Mouse (Mus musculus) adrenal gland, postnatal 36 days (tissue): ENCODE results near the gene Hoxd3. TPM values are rescaled to one million over a fixed set of nuclear protein-coding genes. Genes with fewer than 3 reads are reported as not detected.

Experiments used
- DNase-seq, 2 experiments: peaks; one replicate each; pipeline ENCODE4 v3.0.0; 2021; ENCODE audit warnings: mixed read lengths in 1 of 2
- total RNA-seq, 2 experiments: library from RNA; stranded (reverse); gene quantifications; 2 replicates each; pipeline ENCODE4 v1.2.3; 2021

Gene Hoxd3
- total RNA-seq, 2 experiments from 2014 or later: 0.17 to 0.36 TPM

DNA sequence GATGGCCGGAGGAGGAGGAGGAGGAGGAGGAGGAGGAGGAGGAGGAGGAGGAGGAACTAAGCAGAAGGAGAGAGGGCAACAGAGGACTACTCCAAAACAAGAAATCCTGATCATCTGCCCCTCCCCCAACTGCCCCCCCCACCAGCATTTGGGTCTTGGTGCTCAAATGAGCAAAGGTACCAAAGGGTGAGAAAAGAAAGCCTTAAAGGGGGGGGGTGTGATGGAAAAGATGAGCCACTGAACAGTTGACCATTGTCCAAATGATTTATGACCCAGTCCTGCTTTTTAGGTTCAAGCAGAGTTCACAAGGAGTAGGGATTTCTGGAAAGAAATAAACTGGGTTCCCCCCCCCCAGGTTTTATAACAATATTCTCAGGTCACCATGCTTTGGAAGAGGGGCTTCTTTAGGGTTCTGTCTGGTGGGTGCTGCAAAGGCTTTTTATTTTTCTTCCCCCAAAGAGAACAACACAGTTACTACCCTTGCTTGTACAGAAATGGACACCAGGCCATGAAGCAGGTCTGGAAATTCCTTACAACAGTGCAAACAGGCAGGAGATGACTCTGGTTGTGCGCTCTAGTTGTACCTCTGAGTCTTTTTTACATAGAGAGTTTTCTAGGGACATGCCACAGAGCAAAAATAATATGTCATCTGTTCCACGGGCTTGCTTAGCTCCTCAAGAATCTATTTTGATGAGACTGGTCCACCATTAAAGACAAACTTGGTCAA lies 29.7 kb downstream of the Hoxd3 start:
- DNase-seq: no peak

DNA sequence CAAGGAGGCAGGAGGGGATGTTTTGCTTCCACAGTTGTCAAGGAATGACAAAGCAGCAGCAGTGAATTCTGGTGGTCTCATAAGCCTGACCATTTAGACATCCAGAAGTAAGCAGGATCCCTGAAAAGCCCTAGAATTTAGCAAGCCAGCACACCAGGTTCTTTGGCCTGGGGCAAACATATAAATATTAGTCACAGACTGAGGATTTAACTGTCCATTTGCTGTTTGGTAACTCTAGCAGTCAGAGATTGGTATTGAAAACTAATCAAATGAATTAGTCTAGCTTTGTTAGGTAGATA lies 30.2 kb downstream of the Hoxd3 start:
- no peak for DNase-seq

DNA sequence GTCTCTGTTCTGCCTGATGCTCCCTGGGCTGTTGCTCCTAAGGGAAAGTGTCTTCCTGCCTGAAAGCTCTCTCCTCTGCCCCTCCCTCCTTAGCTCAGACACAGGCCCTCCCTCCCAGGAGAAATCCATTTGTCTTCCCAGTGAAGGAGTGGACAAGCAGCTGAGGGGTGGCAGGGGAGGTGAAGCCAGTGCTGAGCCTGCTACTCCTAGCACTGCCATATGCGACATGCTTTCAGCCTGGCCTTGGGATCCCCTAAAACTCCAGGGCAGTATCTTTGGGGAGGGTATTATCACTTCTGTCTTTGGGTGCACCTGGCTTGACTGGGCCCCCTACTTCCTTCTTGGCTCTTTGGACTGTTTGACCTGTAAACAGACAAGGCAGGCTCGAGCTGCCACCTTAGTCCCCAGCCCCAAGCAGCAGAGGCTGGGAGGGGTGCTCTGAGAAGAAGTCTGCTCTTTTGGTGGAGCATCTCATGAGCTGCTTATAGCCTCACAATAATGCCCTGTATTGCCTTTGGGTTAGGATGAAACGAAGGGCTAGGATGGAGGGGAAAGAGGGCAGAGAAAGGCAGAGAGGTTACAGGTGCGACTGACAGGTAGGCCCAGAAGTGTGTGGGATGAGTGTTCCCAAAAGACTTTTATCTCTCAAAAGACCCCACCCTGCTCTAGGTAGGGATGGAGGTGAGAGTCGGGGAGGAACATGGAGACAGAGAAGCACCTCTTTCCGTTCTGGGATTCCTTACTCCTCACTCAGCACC lies 34.0 kb downstream of the Hoxd3 start:
- no peak for DNase-seq

DNA sequence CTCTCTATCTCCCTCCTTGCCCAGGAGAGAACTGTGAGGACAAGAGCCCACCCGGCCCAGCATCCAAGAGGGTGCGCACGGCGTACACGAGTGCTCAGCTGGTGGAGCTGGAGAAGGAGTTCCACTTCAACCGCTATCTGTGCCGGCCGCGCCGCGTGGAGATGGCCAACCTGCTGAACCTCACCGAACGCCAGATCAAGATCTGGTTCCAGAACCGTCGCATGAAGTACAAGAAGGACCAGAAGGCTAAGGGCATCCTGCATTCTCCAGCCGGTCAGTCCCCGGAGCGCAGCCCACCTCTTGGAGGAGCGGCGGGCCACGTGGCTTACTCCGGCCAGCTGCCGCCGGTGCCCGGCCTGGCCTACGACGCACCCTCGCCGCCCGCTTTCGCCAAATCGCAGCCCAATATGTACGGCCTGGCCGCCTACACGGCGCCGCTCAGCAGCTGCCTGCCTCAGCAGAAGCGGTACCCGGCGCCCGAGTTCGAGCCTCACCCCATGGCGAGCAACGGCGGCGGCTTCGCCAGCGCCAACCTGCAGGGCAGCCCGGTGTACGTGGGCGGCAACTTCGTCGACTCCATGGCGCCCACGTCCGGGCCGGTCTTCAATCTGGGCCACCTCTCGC lies 34.7 kb downstream of the Hoxd3 start:
- no peak for DNase-seq

DNA sequence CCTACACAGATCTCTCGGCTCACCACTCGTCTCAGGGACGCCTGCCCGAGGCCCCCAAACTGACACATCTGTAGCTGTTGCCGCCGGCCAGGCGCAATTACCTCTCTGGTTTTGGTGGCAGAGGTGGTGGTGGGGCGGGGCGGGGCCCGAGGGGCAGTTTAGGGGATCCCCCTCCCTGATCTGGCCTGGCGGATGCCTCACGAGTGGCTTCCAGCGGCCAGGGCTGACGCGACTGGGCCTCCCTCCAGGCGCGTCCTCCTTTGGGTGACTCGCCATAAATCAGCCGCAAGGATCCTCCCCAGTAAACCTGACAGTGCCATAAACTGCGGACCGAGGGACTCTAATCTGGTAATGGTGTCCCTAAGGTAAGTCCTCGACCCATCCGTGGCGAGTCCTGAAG lies 35.3 kb downstream of the Hoxd3 start:
- DNase-seq: peak in 1 of 2 experiments; percentile 43

DNA sequence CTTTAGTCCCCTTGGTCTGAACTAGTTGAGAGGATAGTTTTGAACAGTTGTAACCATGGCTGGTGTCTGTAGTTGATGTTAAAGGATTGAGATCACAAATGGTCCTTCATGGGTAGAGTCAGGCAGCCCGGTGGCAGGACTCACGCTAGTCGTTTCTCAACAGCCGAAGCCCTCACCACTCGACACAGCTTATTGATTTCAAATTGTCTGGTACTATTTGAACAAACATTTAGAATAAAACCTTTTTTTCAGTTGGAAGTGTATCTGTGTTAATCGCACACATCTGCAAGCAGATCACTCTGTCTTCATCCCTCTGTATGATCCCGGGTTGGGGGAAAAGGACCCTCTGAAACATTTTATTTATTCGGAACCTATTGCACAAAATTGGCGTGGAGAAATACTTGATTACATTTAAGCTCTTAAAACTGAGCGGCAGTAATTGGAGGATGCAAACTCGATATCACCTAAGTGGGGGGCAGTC lies 36.0 kb downstream of the Hoxd3 start:
- no peak for DNase-seq

DNA sequence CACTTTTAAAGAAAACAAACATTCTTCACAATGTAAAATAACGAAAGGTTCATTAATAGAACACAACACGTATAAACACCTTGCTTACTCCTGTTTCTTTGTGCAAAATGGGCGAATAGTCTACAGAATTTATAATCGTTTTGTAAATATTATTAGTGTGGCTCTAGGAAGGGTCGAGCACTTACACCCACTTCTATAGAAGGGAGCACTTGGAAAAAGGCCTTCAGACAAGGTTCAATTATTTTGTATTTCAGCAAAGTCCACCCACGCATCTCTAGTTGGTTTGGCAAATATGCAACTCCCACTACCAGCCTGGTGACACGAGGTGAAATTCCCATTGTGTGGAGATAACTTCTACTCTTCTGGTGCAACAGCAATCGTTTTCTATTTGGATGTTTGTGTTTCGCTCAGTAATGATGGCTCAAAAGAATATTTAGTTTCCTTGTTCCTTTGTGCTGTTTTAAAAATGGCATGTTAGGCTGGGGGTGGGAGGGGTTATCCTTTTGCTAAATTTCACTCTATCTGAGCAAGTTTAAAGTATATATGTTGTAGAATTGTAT lies 36.8 kb downstream of the Hoxd3 start:
- no peak for DNase-seq

DNA sequence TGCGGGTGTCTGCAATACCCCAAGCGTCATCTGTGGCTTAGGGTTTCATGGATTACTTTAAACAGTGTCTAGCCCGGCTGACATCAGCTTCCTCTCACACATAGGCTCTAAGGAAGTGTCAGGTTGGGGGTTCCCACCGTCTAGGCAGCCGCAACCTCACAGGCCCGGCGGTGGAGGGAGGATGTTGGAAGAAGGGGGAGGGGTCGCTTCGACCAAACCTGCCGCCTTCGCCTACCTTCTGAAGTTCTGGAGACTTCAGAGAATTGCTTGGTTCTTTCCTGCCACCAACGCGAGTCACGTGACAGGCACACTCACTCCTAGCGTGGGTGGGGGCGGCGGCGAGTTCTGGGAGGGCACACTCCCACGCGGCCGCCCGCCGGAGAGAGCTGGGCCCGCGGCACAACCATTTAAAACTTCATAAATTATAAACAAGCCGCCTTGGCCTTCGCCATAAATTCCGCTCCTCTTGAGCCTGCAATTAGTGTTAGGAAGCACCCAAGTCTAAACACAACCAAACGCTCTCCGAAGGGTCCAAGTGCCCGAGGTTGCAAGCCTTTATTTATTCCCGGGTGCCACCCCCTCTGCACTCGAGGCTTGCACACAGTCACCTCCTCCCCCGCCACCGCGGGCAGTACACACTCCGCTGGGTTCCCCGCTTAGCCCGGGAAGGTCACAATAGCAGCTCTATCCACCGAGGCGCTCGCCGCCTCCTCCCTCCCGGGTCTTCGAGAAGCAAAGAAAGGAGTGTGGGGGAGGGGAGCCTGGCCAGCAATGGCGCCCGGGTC lies 37.8 kb downstream of the Hoxd3 start:
- peak; percentile 48 to 56 for DNase-seq

DNA sequence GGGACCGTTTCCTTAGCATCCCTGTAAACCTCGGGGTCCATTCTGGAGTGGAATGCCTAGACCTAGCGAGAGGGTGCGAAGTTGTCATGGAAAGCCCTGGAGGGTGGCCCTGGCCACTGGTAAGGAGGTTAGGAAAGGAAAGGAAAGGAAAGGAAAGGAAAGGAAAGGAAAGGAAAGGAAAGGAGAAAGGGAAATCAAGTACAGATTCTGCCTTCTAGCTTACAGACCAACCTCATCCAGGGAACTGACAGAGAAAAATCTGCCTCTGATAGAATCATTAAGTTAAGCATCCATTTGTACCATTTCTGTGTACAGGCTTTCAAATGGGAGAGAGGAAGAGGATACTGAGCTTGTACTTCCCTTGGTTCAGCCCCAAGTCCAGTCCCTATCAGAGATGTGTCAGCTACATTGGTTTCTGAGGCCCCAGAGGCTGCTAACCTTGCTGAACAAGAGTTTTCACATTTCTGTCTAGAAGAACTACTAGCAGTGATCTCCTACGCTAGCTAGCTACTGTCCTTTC lies 39.1 kb downstream of the Hoxd3 start:
- DNase-seq: no peak

DNA sequence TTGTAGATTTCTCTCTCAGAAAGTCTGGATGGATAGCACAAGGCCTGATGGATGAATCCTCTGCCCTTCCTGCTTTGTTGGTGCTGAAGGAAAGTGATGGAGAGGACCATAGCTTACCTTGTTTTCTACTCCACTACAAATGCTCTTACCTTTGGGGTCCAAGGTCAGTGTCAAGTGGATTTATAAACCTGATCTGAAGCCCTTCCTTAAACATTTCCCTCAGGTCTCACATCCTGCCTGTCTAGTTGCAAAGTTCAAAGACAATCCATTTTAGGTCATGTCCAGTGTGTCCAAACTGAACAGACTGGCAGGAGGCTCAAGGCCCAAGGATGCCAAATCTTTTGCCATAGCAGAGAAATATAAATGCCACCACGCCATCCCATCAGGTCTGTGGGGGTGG lies 40.1 kb downstream of the Hoxd3 start:
- DNase-seq: no peak

DNA sequence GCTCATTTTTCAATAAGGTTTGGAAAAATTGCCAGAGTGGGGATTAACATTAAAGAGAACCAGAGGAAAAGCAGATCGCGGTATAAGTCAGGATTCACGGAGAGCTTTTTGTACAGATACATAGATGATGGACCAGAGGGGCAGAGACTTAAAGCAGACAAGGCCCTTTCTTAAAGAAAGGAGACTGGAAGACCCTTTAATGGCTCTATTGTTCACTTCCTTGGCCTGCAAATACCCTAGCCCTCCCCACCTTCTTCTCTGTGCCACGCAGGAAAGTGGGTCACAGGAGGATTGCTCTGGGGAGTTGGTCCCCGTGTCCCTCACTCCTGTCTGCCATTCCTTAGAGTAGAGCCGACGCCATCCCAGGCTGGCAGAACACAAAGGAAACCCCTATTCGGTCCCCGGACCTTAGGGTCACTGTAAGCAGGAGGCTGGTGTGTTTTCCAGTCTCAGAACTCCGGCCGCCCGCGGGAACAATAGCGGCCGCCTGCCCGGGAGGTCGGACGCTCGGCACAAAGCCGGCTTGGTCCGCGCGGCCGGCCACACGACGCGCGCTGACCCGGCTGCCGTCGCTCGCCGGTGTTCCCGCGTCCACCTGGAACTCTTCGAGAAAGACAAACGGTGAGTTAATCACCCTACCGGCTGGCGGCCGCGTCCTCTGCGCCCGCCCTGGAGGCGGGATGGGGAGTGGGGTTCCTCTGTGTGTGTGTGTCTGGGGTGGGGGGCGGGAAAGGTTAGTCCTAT lies 40.9 kb downstream of the Hoxd3 start:
- DNase-seq: no peak

DNA sequence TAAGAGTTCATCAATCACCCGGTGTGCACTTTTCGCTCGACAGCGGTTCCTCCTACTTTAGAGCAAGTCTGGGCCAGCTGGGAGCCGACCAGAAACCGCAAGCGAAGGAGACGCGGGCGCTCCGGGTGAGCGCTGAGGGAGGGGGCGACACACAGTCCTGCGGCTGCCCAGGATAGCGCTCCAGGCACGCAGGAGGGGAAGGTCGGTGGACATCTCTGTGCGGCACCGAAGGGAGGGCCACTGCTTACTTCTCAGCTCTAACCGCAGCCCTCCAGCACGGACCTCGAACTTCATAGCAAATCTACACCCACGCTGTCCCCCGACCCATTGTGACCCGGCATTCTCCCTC lies 41.4 kb downstream of the Hoxd3 start:
- DNase-seq: no peak

DNA sequence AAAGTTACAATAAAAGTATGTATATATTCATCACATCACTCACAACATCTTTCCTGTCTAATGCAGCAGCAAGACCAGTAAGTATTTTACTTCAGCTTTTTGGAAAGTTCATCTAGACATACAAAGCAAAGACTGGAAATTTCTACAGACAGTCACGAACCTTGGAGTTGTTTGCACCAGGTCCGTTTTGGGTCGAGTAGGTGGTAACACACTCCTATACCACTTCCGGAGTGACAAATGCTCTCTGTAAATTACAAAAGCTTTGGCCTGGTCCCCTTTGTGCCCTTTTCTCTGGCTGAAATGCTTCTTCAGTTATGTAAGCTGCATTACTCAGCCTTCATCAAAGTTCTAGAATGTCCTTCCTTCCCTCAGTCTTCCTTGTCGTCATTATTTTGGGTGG lies 42.0 kb downstream of the Hoxd3 start:
- DNase-seq: no peak

DNA sequence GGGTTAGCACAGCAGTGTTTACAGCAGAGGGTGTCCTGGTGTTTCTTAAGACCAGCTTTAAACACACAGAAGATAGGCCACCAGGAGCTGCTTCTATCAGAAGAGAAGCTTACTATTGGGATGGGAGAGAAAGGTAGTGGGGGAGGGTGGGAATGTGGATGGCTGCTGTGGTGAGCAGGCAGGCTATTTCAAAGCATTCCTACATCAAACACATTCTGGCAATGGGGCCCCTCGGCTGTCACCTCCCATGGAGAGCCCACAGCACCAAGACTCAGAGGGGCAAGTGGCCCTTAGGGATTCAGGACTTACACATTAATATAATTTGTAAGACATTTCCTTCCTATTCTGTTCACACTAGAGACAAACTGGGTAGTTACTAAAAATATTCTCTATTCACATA lies 48.4 kb downstream of the Hoxd3 start:
- no peak for DNase-seq

DNA sequence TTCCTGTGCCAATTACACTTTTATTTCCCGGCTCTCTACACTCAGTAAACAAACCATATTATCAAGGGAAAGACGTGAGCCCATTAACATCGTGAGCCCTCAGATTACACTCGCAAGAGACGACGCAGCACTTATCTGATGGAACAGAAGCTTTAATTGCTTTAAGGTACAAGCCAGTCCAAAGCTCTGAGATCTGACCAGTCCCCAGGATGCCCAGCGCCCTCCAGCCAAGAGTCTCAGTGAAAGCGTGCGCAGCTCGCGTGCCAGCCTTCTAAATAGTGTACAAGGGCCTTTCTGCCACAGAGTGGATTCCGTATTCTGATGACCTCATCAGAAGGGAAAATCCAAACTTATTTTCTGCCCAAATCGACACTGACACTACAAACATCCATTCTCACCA lies 50.2 kb downstream of the Hoxd3 start:
- DNase-seq: no peak

DNA sequence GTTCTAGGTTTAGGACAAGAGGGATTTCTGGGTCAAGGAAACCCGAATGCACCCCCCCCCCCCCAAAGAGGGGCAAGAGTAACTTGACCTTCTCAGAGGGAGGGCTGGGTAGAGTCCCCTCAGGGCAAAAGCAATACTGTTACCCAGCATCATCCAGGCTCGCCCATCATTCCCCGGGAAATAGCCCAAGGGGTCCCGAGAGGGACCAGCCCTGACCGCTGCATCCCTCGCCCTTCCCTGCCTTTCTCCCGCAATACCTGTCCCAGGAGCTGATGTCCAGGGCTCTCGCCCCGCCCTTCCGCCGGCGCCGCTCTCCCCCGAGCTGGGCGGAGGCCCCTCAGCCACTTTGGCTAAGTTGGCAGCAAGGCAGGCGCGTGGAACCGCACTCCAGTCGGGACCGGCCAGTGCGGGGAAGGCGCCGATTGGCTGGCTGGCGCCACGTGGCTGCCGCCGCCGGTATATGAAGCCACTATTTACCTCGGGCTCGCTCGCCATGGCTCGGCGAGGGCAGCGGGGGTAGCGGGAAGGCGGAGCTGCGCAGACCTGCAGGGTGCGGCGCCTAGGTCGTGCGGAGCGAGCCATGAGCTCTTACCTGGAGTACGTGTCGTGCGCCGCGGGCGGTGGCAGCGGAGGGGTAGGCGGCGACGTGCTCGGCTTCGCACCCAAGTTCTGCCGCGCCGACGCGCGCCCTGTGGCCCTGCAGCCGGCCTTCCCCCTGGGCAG lies 51.0 kb downstream of the Hoxd3 start, which contains the start of gene Hoxd1:
Gene Hoxd1, plus strand, starts transcription at position 459 of the 723 bp plus-strand sequence.
- peak; percentile 70 to 71 for DNase-seq

DNA sequence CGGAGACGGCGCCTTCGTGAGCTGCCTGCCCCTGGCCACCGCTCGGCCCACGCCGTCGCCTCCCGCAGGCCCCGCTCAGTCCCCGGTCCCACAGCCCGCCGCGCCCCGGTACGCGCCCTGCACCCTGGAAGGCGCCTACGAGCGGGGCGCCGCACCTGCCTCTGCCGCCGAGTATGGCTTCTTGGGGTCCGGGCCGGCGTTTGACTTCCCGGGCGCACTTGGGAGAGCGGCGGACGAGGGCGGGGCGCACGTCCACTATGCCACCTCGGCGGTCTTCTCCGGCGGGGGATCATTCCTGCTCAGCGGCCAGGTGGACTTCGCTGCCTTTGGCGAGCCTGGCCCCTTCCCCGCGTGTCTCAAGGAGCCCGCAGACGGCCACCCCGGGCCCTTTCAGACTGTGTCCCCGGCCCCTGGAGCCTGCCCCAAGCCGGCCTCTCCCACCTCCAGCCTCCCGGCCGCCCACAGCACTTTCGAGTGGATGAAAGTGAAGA lies 51.6 kb downstream of the Hoxd3 start:
- no peak for DNase-seq

DNA sequence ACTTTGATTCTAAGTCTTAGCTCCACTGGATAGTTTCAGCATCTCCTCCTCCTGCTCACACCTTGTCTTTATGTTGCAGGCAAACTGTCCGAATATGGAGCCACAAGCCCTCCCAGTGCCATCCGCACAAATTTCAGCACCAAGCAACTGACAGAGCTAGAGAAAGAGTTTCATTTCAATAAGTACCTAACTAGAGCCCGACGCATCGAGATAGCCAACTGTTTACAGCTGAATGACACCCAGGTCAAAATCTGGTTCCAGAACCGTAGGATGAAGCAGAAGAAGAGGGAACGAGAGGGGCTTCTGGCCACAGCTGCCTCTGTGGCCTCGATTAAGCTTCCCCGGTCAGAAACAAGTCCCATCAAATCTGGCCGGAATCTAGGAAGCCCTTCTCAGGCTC lies 52.2 kb downstream of the Hoxd3 start:
- no peak for DNase-seq

DNA sequence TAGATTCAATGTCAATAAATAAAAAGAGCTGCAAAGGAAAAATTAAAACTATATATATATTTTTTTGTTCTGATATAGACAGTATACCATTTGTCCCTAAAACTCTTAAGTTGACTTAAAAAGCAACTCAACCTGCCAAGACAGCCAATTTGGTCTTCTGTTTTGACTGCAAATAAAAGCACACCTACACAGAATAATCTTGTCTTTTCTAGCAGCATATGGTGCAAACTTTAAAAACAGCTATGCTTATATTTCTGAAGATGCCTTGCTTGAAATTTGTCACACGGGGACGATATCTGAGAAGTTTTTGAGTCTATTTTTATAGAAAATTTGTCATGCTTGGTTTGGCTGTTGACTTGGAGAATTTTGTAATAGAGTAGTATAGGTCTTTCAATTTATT lies 62.6 kb downstream of the Hoxd3 start:
- no peak for DNase-seq

DNA sequence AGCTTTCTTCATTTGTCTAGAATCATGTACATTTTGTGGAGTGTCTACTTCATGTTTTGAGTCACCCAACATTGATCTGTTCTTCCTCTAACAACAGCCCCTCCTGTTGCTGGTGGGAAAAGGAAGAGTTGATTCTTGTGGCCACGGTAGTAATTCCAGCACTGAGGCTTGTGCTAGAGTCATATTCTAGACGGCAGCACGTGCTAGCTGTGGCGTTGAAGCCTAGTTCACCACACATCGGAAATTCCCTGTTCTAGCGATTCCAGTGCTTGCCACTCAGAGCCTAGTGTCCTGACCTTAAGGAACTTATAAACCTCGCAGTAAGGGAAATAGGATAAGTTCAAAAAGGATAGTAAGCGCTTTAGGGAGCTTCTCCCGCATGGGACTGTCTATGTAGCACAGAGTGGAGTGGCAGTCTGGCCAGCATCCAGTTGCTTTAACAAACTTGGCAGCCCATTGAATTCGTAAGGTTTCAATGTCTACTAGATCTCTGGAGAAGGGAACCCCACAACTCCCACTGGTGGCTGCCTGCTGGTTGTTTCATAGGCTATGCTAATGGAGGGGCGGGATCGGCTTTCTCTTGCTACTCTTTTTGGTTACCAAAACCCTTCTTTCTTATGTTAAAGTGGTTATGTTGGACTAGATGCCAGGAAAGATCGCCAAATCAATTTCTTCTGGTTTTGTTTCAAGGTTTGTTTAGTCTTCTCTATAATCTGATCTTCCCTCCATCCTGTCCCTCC lies 66.0 kb downstream of the Hoxd3 start:
- peak in 1 of 2 experiments; percentile 2 for DNase-seq
